Mouse (Mus musculus) liver, embryonic 11.5 days (tissue): ENCODE data around the gene Prps1. TPM values are rescaled to one million over a fixed set of nuclear protein-coding genes. Genes with fewer than 3 reads are reported as not detected.
"Not testable (repeated sequence)": the region's sequence is repeated elsewhere in the genome, so short reads cannot be mapped to it uniquely, and the experiment has no call there.

Source experiments
- ATAC-seq: fragments of 200-750 bp; cut with Nextera tagmentation; replicated peaks from 2 replicates; pipeline ENCODE4 v1.8.0; 2017; ENCODE audit warnings: moderate number of reproducible peaks, mild to moderate bottlenecking, moderate TSS enrichment, moderate library complexity; ENCODE audit not compliant: low FRiP score
- DNase-seq: peaks from one replicate; pipeline ENCODE4 v3.0.0-alpha.2; 2017; ENCODE audit warnings: low spot score
- H3K27ac ChIP-seq: fragments of 300-500 bp; sonication (generic); 2 replicates; pipeline ENCODE4 v1.5.1; 2014; ENCODE audit warnings: mild to moderate bottlenecking, low read depth, low read length, control low read depth
- H3K27me3 ChIP-seq: fragments of 300-500 bp; sonication (generic); replicated peaks from 2 replicates; pipeline ENCODE4 v1.6.1; 2014; ENCODE audit warnings: low read length, mixed read lengths; ENCODE audit not compliant: control insufficient read depth, insufficient read depth
- H3K36me3 ChIP-seq: fragments of 300-500 bp; sonication (generic); 2 replicates; pipeline ENCODE4 v1.6.1; 2014; ENCODE audit warnings: mild to moderate bottlenecking, low read length, moderate library complexity, mixed read lengths; ENCODE audit not compliant: control insufficient read depth, insufficient read depth
- H3K4me1 ChIP-seq: fragments of 300-500 bp; sonication (generic); replicated peaks from 2 replicates; pipeline ENCODE4 v1.6.1; 2014; ENCODE audit warnings: low read length, mixed read lengths; ENCODE audit not compliant: control insufficient read depth, insufficient read depth
- H3K4me2 ChIP-seq: fragments of 300-500 bp; sonication (generic); 2 replicates; pipeline ENCODE4 v1.6.1; 2014; ENCODE audit warnings: mild to moderate bottlenecking, control low read depth, moderate library complexity
- H3K4me3 ChIP-seq: fragments of 300-500 bp; sonication (generic); 2 replicates; pipeline ENCODE4 v1.5.1; 2014; ENCODE audit warnings: low read depth, low read length, control low read depth
- H3K9ac ChIP-seq: fragments of 300-500 bp; sonication (generic); 2 replicates; pipeline ENCODE4 v1.6.1; 2014; ENCODE audit warnings: low read depth, low read length, control low read depth
- H3K9me3 ChIP-seq: fragments of 300-500 bp; sonication (generic); 2 replicates; pipeline ENCODE4 v1.6.1; 2016; ENCODE audit warnings: low read length, inconsistent platforms, mixed read lengths; ENCODE audit not compliant: control insufficient read depth
- WGBS: fragments of 180-500 bp; shearing (Covaris S2); extraction: QIAGEN DNeasy Blood & Tissue Kit; methylation state at CpG from one replicate; pipeline ENCODE4 v1.1.7; 2014; 5-methylcytosine and 5-hydroxymethylcytosine counted together
- polyA plus RNA-seq: library from polyadenylated mRNA; unstranded; fragments of >200 nt; fragmentation: Nextera tagmentation; extraction: Ambion mirVana; gene quantifications from 2 replicates; pipeline ENCODE4 v1.2.1, GENCODE M21; 2014

The Prps1 gene
- polyA plus RNA-seq, 1 experiment from 2014 or later: 78.3 TPM

DNA sequence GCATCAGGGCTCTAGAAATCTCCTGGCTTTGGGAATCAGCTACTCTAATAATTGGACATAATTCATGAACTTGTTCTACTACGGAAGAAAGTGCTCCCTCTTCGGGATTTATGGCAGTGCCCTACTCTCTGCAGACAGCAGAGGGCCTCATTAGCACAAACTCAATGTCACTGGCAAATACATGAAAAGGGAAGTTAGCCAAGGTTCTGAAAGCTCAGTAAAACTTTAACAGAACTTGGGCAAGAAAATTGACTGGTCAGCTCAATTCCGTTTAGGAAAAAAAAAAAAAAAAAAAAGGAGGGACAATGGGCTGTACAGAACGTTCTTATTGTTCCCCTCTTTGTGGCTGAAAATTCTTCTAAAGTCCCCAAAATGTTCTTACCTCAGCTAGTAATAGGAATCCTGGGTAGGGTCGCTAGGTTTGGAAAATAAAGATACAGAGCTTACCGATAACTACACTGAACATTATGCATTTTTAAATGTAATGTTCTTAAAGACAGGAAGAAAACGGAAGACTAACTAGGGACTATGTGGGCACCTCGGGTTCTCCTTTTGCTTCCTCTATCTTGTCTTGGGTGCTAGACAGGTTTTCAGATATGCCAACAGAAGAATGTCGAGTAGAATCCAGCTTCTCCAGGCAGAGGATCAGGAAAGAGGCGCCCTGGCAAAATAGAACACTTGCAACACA, 35.6 kb downstream of the Prps1 start:
- Histone ChIP-seq H3K36me3 (no peaks in the 10 kb centered on the region), H3K27ac (no peak overlapping the region), H3K4me1 (no peaks in the 10 kb centered on the region), H3K9me3 (no peaks in the 10 kb centered on the region), H3K9ac (no peak overlapping the region), H3K4me3 (no peak overlapping the region), H3K27me3 (no peaks in the 10 kb centered on the region; the same call in 1 of the 2 replicates), H3K4me2 (no peak overlapping the region)
- 46% methylated on average over 10 of the region's 10 CpGs for whole genome bisulfite sequencing
- ATAC-seq: no peak
- DNase-seq: no peak

DNA sequence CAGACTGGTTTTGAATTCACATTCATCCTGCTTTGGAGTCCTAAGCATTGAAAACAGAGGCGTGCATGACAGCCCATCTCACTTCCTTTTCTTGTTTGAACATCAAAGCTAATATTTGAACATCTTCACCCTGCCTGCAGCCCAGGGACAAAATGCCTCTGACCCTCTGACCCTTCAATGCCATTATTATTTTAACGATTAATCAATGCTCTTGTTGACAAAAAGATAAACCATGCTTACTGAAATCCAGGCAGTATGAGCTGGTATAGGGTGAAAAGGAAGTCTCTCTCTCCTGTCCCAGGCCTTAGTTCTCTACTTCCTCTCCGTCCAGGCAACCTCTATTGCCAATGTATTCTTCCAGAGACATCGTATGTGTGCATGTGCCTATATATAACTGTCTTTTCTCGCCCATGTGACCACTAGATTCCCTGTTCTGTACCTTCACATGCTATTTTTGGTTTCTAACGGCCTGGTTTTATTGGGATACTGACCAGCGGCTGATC, 37.2 kb downstream of the Prps1 start:
- no peak for ATAC-seq

DNA sequence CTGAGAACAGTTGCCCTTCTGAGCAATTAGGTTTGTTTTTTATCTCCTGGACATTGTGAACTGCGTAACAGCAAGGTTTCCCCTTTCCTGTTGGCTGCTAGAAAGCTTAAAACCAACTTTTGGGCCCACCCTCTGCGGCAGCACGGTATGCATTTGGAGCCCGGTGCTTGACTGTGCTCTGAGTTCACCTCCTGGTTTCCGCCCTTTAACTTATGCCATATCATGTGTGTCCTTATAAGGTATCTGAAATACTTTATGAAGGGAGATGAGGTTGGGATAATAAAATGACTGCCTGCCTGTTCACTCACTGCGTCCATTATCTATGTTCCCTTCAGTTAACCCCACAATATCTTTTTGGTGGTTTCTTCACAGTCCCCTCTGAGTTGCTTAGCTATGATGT, 37.8 kb downstream of the Prps1 start:
- WGBS: 80% methylated on average over 6 of the region's 6 CpGs
- Histone ChIP-seq H3K9me3 (no peaks in the 10 kb centered on the region), H3K4me1 (no peaks in the 10 kb centered on the region), H3K36me3 (no peaks in the 10 kb centered on the region), H3K4me2 (no peak overlapping the region), H3K27ac (no peak overlapping the region), H3K4me3 (no peak overlapping the region), H3K9ac (no peak overlapping the region), H3K27me3 (no peaks in the 10 kb centered on the region; the same call in 1 of the 2 replicates)
- ATAC-seq (no peak), DNase-seq (no peak)

More for the DNA sequence above, 37.2 kb downstream of the Prps1 start:
- Histone ChIP-seq H3K4me3 (no peak overlapping the region), H3K36me3 (no peaks in the 10 kb centered on the region), H3K4me1 (no peaks in the 10 kb centered on the region), H3K4me2 (no peak overlapping the region), H3K27me3 (no peaks in the 10 kb centered on the region; the same call in 1 of the 2 replicates), H3K9ac (no peak overlapping the region), H3K27ac (no peak overlapping the region), H3K9me3 (no peaks in the 10 kb centered on the region)
- no peak for DNase-seq
- WGBS: 55% methylated on average over 7 of the region's 7 CpGs

DNA sequence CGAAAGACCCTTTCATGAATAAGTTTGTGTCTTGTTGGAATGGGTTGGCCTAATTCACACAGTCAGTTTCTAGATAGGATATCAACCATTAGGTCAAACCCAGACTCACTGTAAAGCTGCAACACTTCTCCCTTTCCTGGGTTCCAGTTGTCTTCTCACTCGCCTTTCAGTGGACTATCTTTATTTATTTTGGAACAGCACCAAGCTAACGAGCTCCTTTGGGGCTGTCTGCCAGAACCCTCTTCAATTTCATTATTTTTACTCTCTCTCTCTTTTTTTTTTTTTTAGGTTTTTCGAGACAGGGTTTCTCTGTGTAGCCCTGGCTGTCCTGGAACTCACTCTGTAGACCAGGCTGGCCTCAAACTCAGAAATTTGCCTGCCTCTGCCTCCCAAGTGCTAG, 42.0 kb downstream of the Prps1 start:
- H3K9ac ChIP-seq, H3K4me2 ChIP-seq, H3K27ac ChIP-seq, ATAC-seq, H3K27me3 ChIP-seq, DNase-seq, H3K9me3 ChIP-seq, H3K4me1 ChIP-seq, H3K36me3 ChIP-seq, H3K4me3 ChIP-seq: not testable (repeated sequence)
- WGBS: 60% methylated on average over 4 of the region's 4 CpGs

DNA sequence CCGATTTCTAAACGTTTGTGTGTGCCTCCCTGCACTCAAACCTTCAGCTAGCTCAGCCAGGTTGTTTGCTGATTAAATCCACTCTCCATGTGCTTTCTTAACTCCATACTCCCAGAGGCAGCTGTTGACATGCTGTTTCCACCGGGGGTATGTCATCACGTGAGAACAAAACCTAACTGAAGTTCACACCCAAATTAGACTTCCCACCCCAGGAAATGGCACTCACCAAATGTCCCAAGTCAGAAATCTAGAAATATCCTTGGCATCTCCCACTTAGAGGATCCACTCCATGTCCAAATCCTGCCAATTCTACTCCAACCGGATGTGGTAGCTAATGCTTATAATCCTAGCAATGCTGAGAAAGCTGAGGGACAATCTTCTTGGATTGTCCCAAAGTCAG, 43.9 kb downstream of the Prps1 start:
- Histone ChIP-seq H3K27ac (no peak overlapping the region), H3K4me1 (no peaks in the 10 kb centered on the region), H3K4me2 (no peak overlapping the region), H3K9me3 (no peaks in the 10 kb centered on the region), H3K36me3 (no peaks in the 10 kb centered on the region), H3K27me3 (no peaks in the 10 kb centered on the region; the same call in 1 of the 2 replicates), H3K4me3 (no peak overlapping the region), H3K9ac (no peak overlapping the region)
- no peak for DNase-seq
- ATAC-seq: no peak
- 70% methylated on average over 5 of the region's 5 CpGs for WGBS

DNA sequence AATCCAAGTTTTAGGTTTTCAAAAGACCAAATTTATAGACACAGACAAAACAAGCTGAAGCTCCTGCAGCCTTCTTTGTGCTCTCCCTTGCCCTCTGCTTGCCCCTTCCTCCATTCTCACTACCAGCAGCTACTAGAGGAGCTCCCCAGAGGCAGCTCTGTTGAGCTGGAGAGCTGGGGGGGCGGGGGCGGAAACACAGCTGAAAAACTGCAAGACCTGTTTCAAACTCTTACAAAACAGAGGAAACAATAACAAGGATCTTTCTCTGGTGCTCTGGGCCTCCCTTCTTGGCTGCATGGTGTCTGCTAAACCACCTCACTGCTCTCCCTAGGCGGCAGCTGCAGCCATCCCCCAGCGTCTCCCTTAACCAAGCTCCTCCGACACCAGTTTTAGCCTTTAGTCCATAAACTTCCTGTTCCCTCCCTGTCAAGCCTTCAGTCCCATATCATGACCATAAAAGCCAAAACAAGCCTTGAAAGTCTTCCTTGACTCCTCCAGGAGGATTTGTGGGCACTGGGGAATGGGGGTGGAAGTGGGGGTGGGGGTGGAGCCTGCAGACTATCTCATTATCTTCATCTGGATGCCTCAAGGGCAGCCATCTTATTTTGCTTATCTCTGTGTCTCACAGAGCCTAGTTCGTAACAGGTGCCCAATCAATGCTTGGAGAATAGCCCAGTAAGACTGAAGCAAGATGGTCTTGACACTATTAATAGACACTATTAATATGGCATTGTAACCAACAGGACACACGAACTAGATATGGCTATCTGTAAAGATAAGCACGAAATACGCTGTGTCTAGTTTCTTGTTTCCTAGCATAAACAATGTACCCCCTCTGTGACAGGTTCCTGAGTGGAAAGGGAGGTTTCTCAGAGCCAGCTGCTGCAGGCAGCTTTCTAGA, 45.2 kb downstream of the Prps1 start:
- Histone ChIP-seq H3K9me3 (no peaks in the 10 kb centered on the region), H3K9ac (no peak overlapping the region), H3K27ac (no peak overlapping the region), H3K27me3 (no peaks in the 10 kb centered on the region), H3K4me3 (no peak overlapping the region), H3K4me2 (no peak overlapping the region), H3K36me3 (no peaks in the 10 kb centered on the region), H3K4me1 (no peaks in the 10 kb centered on the region; the same call in 1 of the 2 replicates)
- 42% methylated on average over 9 of the region's 9 CpGs for WGBS
- ATAC-seq (no peak), DNase-seq (no peak)

GRCm38 (mm10) chrX:140503905-140504304, 47.5 kb downstream of the Prps1 start:
- H3K9me3 ChIP-seq: no peaks in the 10 kb centered on the region
- H3K4me1 ChIP-seq: no peaks in the 10 kb centered on the region; the same call in 1 of the 2 replicates
- H3K4me2 ChIP-seq: no peak overlapping the region
- H3K4me3 ChIP-seq: no peak overlapping the region
- WGBS: 16% methylated on average over 7 of the region's 7 CpGs
- no peaks in the 10 kb centered on the region for H3K27me3 ChIP-seq
- ATAC-seq (peak; percentile 74), DNase-seq (peak; percentile 53)
- H3K9ac ChIP-seq: no peak overlapping the region
- no peak overlapping the region for H3K27ac ChIP-seq
- no peaks in the 10 kb centered on the region for H3K36me3 ChIP-seq

GRCm38 (mm10) chrX:140505497-140506238, 49.3 kb downstream of the Prps1 start:
- DNase-seq (no peak), ATAC-seq (peak; percentile 68)
- H3K4me3 ChIP-seq: no peak overlapping the region
- H3K36me3 ChIP-seq: no peaks in the 10 kb centered on the region
- no peaks in the 10 kb centered on the region for H3K9me3 ChIP-seq
- WGBS: 45% methylated on average over 15 of the region's 15 CpGs
- peaks cover 2% of the 10 kb centered on the region; the same call in 1 of the 2 replicates for H3K27me3 ChIP-seq
- no peaks in the 10 kb centered on the region; the same call in 1 of the 2 replicates for H3K4me1 ChIP-seq
- no peak overlapping the region for H3K9ac ChIP-seq
- H3K27ac ChIP-seq: no peak overlapping the region
- peak overlapping the region; percentile 41 for H3K4me2 ChIP-seq
